Mouse (Mus musculus) CH12.LX (cell line): ENCODE measurements at regions not wholly inside any gene's neighbourhood (a gene's known extent, or its start where the extent isn't known, plus 50 kb on each side); places are given as distances from the start of the nearest gene placed in this dataset.

ENCODE experiments used
- DNase-seq: peaks from one replicate; pipeline ENCODE4 v3.0.0-alpha.2; 2013; ENCODE audit errors: extremely low read depth
- H3K27ac ChIP-seq: 2 replicates; pipeline ENCODE4 v1.5.1; 2012; ENCODE audit warnings: low read depth, mild to moderate bottlenecking, control low read depth, moderate library complexity; ENCODE audit not compliant: insufficient read depth
- H3K27me3 ChIP-seq: replicated peaks from 2 replicates; pipeline ENCODE3; 2012; ENCODE audit warnings: inconsistent platforms
- H3K36me3 ChIP-seq, 2 experiments: replicated peaks in 1 of 2; 2 replicates each; pipeline versions ENCODE3 to v1.6.1; 2012; ENCODE audit warnings: inconsistent platforms in 1 of 2, low read length in 1 of 2, mild to moderate bottlenecking in 1 of 2, mixed read lengths in 1 of 2, moderate library complexity in 1 of 2; ENCODE audit not compliant: control insufficient read depth in 1 of 2, insufficient read depth in 1 of 2
- H3K4me1 ChIP-seq, 2 experiments: 2 replicates each; pipeline ENCODE4 v1.6.1; 2012; ENCODE audit warnings: inconsistent platforms in 1 of 2, moderate library complexity in 1 of 2; ENCODE audit not compliant: insufficient read depth in 2 of 2, control insufficient read depth in 1 of 2
- H3K4me2 ChIP-seq: 2 replicates; pipeline ENCODE4 v1.6.1; 2012; ENCODE audit warnings: low read depth, mild to moderate bottlenecking, control low read depth; ENCODE audit not compliant: poor library complexity, insufficient read depth, severe bottlenecking
- H3K4me3 ChIP-seq, 3 experiments: fragments of 150-350 bp in 1 of 3; sonication (generic) in 1 of 3; replicated peaks in 1 of 3; 2 replicates each; pipeline versions ENCODE3 to v1.5.1; 2011 to 2012; ENCODE audit warnings: low read depth in 2 of 3, low read length in 2 of 3, mild to moderate bottlenecking in 2 of 3, moderate library complexity in 2 of 3, control low read depth in 1 of 3, improper control_type of control experiment in 1 of 3, inconsistent platforms in 1 of 3, mixed read lengths in 1 of 3; ENCODE audit not compliant: poor library complexity in 1 of 3
- H3K79me2 ChIP-seq: replicated peaks from 2 replicates; pipeline ENCODE4 v1.6.1; 2012; ENCODE audit warnings: mild to moderate bottlenecking, moderate library complexity; ENCODE audit not compliant: control insufficient read depth, poor library complexity, insufficient read depth, severe bottlenecking; ENCODE audit errors: extremely low read depth
- H3K9ac ChIP-seq: 2 replicates; pipeline ENCODE4 v1.6.1; 2012; ENCODE audit warnings: low read depth, mild to moderate bottlenecking, control low read depth, moderate library complexity; ENCODE audit not compliant: insufficient read depth
- H3K9me3 ChIP-seq: replicated peaks from 2 replicates; pipeline ENCODE3; 2012; ENCODE audit warnings: low read length, inconsistent platforms, mixed read lengths
- BHLHE40 ChIP-seq: IDR thresholded peaks from 2 replicates; pipeline ENCODE4 v1.6.1; 2011; ENCODE audit warnings: mild to moderate bottlenecking, low read depth, low read length, improper control_type of control experiment
- CHD2 ChIP-seq: IDR thresholded peaks from 2 replicates; pipeline ENCODE4 v1.6.1; 2011; ENCODE audit warnings: low read length, improper control_type of control experiment
- ELF1 ChIP-seq: IDR thresholded peaks from 2 replicates; pipeline ENCODE4 v1.6.1; 2014; ENCODE audit warnings: low read depth, mild to moderate bottlenecking, inconsistent platforms, low read length, improper control_type of control experiment
- EP300 ChIP-seq: IDR thresholded peaks from 2 replicates; pipeline ENCODE4 v1.6.1; 2011; ENCODE audit warnings: low read length, improper control_type of control experiment
- ETS1 ChIP-seq: conservative IDR thresholded peaks from 2 replicates; pipeline ENCODE4 v1.6.1; 2012; ENCODE audit warnings: low read depth, mild to moderate bottlenecking, inconsistent platforms, low read length, improper control_type of control experiment, moderate library complexity
- HCFC1 ChIP-seq: IDR thresholded peaks from 2 replicates; pipeline ENCODE4 v1.6.1; 2012; ENCODE audit warnings: low read depth, mild to moderate bottlenecking, inconsistent platforms, low read length, improper control_type of control experiment
- IRF4 ChIP-seq: IDR thresholded peaks from 2 replicates; pipeline ENCODE4 v1.6.1; 2014; ENCODE audit warnings: low read depth, mild to moderate bottlenecking, inconsistent platforms, low read length, improper control_type of control experiment
- JUND ChIP-seq: conservative IDR thresholded peaks from 2 replicates; pipeline ENCODE4 v1.6.1; 2011; ENCODE audit warnings: low read depth, low read length, improper control_type of control experiment
- MXI1 ChIP-seq: IDR thresholded peaks from 2 replicates; pipeline ENCODE4 v1.6.1; 2011; ENCODE audit warnings: mild to moderate bottlenecking, low read depth, low read length, improper control_type of control experiment
- NRF1 ChIP-seq: IDR thresholded peaks from 2 replicates; pipeline ENCODE4 v1.6.1; 2014; ENCODE audit warnings: low read depth, mild to moderate bottlenecking, inconsistent platforms, low read length, improper control_type of control experiment, moderate library complexity
- PAX5 ChIP-seq: IDR thresholded peaks from 2 replicates; pipeline ENCODE4 v1.6.1; 2012; ENCODE audit warnings: low read length, inconsistent platforms, mixed read lengths
- SIN3A ChIP-seq: IDR thresholded peaks from 2 replicates; pipeline ENCODE4 v1.6.1; 2012; ENCODE audit warnings: low read length, improper control_type of control experiment, inconsistent platforms
- SMC3 ChIP-seq: IDR thresholded peaks from 2 replicates; pipeline ENCODE4 v1.6.1; 2011; ENCODE audit warnings: low read depth, low read length, improper control_type of control experiment
- UBTF ChIP-seq: IDR thresholded peaks from 2 replicates; pipeline ENCODE4 v1.6.1; 2012; ENCODE audit warnings: low read depth, mild to moderate bottlenecking, inconsistent platforms, low read length, improper control_type of control experiment, moderate library complexity
- USF1 ChIP-seq: IDR thresholded peaks from 2 replicates; pipeline ENCODE4 v1.6.1; 2014; ENCODE audit warnings: low read depth, mild to moderate bottlenecking, inconsistent platforms, low read length, improper control_type of control experiment
- ZC3H11A ChIP-seq: IDR thresholded peaks from 2 replicates; pipeline ENCODE4 v1.6.1; 2012; ENCODE audit warnings: low read depth, mild to moderate bottlenecking, inconsistent platforms, low read length, improper control_type of control experiment
- ZKSCAN1 ChIP-seq: IDR thresholded peaks from 2 replicates; pipeline ENCODE4 v1.6.1; 2012; ENCODE audit warnings: low read depth, inconsistent platforms, low read length, improper control_type of control experiment, borderline replicate concordance
- ZMIZ1 ChIP-seq: IDR thresholded peaks from 2 replicates; pipeline ENCODE4 v1.6.1; 2012; ENCODE audit warnings: low read depth, mild to moderate bottlenecking, inconsistent platforms, low read length, improper control_type of control experiment
- dilution Hi-C: fragments of 300-500 bp; cut with MboI; formaldehyde crosslinking; loops from 2 replicates; pipeline ENCODE4 v1.14.3; 2020; ENCODE audit warnings: low sequenced_read_pairs; ENCODE audit not compliant: extremely low pct_unique_long_range_greater_than_20kb, extremely low pct_ligation_motif_present
- in situ Hi-C: fragments of 300-500 bp; cut with MboI; formaldehyde crosslinking; loops from 3 replicates; pipeline ENCODE4 v1.14.3; 2019; ENCODE audit warnings: low sequenced_read_pairs, low pct_ligation_motif_present, low pct_unique_long_range_greater_than_20kb, mixed read lengths

GRCm38 (mm10) chr7:136780708-136781107, 113.7 kb upstream of the Mgmt start:
- DNase-seq, result no peak
- Histone ChIP-seq H3K9ac (no peak overlapping the region), H3K4me1 (no peaks in the 10 kb centered on the region), H3K27me3 (peaks cover 19% of the 10 kb centered on the region), H3K79me2 (no peaks in the 10 kb centered on the region), H3K36me3 (no peaks in the 10 kb centered on the region), H3K4me2 (no peak overlapping the region), H3K4me3 (no peak overlapping the region), H3K27ac (no peak overlapping the region)
- dilution Hi-C loops, result no loop called here
- TF ChIP-seq SMC3 (no peak), UBTF (no peak), ZMIZ1 (no peak), SIN3A (no peak)
- TF ChIP-seq, all 38 proteins: peak for 0
- no peaks in the 10 kb centered on the region for H3K9me3 ChIP-seq
- in situ Hi-C loops, result no loop called here

GRCm38 (mm10) chr7:136791162-136791561, 103.3 kb upstream of the Mgmt start:
- Histone ChIP-seq H3K27ac (no peak overlapping the region), H3K79me2 (no peaks in the 10 kb centered on the region), H3K9me3 (no peaks in the 10 kb centered on the region), H3K36me3 (no peaks in the 10 kb centered on the region), H3K27me3 (no peaks in the 10 kb centered on the region), H3K4me1 (no peaks in the 10 kb centered on the region; a peak in 1 of 4 replicates), H3K9ac (no peak overlapping the region), H3K4me2 (no peak overlapping the region)
- no peak for DNase-seq
- in situ Hi-C loops, result no loop called here
- TF ChIP-seq CHD2, result no peak
- TF ChIP-seq IRF4, result no peak
- no peak for TF ChIP-seq HCFC1
- no peak for TF ChIP-seq ZC3H11A
- TF ChIP-seq ETS1, result no peak
- no peak for TF ChIP-seq ZKSCAN1
- no peak for TF ChIP-seq PAX5
- TF ChIP-seq ELF1, result no peak
- no peak for TF ChIP-seq JUND
- no peak for TF ChIP-seq USF1
- TF ChIP-seq ZMIZ1, result no peak
- no peak for TF ChIP-seq MXI1
- TF ChIP-seq, all 38 proteins: peak for 0
- H3K4me3 ChIP-seq, result no peak overlapping the region
- dilution Hi-C loops, result no loop called here

GRCm38 (mm10) chr7:136792131-136792530, 102.3 kb upstream of the Mgmt start:
- Histone ChIP-seq H3K36me3 (no peaks in the 10 kb centered on the region), H3K79me2 (no peaks in the 10 kb centered on the region), H3K4me1 (no peaks in the 10 kb centered on the region; a peak in 1 of 4 replicates), H3K9ac (no peak overlapping the region), H3K4me2 (no peak overlapping the region), H3K4me3 (no peak overlapping the region), H3K27ac (no peak overlapping the region), H3K27me3 (no peaks in the 10 kb centered on the region), H3K9me3 (no peaks in the 10 kb centered on the region)
- in situ Hi-C loops (no loop called here), dilution Hi-C loops (no loop called here)
- no peak for TF ChIP-seq ZC3H11A
- no peak for TF ChIP-seq NRF1
- no peak for TF ChIP-seq CHD2
- TF ChIP-seq BHLHE40, result no peak
- no peak for TF ChIP-seq PAX5
- TF ChIP-seq EP300, result no peak
- DNase-seq, result peak; percentile 3
